Mouse (Mus musculus): Measurements from ENCODE around the gene Klk1b21. TPM values are rescaled to one million over a fixed set of nuclear protein-coding genes. Genes with fewer than 3 reads are reported as not detected.
"Not testable (repeated sequence)": the region's sequence is repeated elsewhere in the genome, so short reads cannot be mapped to it uniquely, and the experiment has no call there.

Klk1b21 gene
- total RNA-seq (2014; rRNA removed) = not detected in 2 replicates
- not detected in 2 replicates for polyA plus RNA-seq (2015; fragmentation: Nextera tagmentation; extraction: Ambion mirVana)

- H3K4me2 ChIP-seq (ENCODE audit: low read depth, low read length); H3K4me1 ChIP-seq (ENCODE audit: insufficient read depth, low read length); H3K27me3 ChIP-seq (ENCODE audit: insufficient read depth, low read length); H3K27ac ChIP-seq; H3K4me3 ChIP-seq (ENCODE audit: low read length); DNase-seq (ENCODE audit: low spot score); ATAC-seq; H3K9me3 ChIP-seq (ENCODE audit: low read length); H3K9ac ChIP-seq (replicated peaks; ENCODE audit: low read length); H3K36me3 ChIP-seq (ENCODE audit: insufficient read depth, low read length): not testable (repeated sequence)
- 73% methylated on average over 3 of the region's 3 CpGs for whole genome bisulfite sequencing
These were observed at the start of gene Klk1b21 for GRCm38 (mm10) chr7:44102028-44102427. TSS of gene Klk1b21 (plus strand) at chr7:44102328.

GRCm38 (mm10) chr7:44072117-44072516 is 30.0 kb upstream of the Klk1b21 start:
- no peak overlapping the region for H3K27ac ChIP-seq
- ATAC-seq (no peak), DNase-seq (ENCODE audit: low spot score) (no peak)
- no peak overlapping the region for H3K4me3 ChIP-seq (ENCODE audit: low read length)
- H3K4me1 ChIP-seq (ENCODE audit: insufficient read depth, low read length) = no peaks in the 10 kb centered on the region
- H3K9me3 ChIP-seq (ENCODE audit: low read length) = no peaks in the 10 kb centered on the region
- no peaks in the 10 kb centered on the region for H3K36me3 ChIP-seq (ENCODE audit: insufficient read depth, low read length)
- no peak overlapping the region for H3K9ac ChIP-seq (replicated peaks; ENCODE audit: low read length)
- no peak overlapping the region for H3K4me2 ChIP-seq (ENCODE audit: low read depth, low read length)
- TF ChIP-seq CTCF (IDR thresholded peaks at IDR 0.05; ENCODE audit: low read depth) = no peak
- no peaks in the 10 kb centered on the region for H3K27me3 ChIP-seq (ENCODE audit: insufficient read depth, low read length)
- WGBS = 80% methylated on average over 2 of the region's 2 CpGs

DNA sequence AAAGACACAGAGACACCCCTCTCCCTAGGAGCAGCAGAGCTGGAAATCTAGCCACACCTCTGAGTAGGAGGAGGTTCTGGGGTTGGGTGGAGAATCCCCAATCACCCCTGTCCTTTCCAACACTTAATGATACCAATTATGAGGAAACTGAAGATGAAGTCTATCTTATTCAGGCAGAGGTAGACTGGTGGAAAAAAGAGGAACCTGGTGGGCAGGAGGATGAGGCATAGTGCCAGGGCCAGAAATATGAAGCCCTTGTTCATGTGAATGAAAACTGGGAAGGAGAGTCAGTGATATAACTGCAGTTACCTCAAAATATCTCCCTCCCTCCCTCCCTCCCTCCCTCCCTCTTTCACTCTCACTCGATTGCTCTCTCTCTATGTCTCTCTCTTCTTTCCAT is 24.4 kb upstream of the Klk1b21 start:
- 60% methylated on average over 1 of the region's 1 CpGs for whole genome bisulfite sequencing

GRCm38 (mm10) chr7:44096111-44096510 is 6.0 kb upstream of the Klk1b21 start:
- Histone ChIP-seq H3K9ac (replicated peaks; ENCODE audit: low read length) (no peak overlapping the region), H3K36me3 (ENCODE audit: insufficient read depth, low read length) (no peaks in the 10 kb centered on the region), H3K4me1 (ENCODE audit: insufficient read depth, low read length) (no peaks in the 10 kb centered on the region), H3K27ac (no peak overlapping the region), H3K9me3 (ENCODE audit: low read length) (no peaks in the 10 kb centered on the region), H3K4me3 (ENCODE audit: low read length) (no peak overlapping the region), H3K4me2 (ENCODE audit: low read depth, low read length) (no peak overlapping the region), H3K27me3 (ENCODE audit: insufficient read depth, low read length) (no peaks in the 10 kb centered on the region)
- WGBS = 77% methylated on average over 1 of the region's 1 CpGs
- TF ChIP-seq CTCF (IDR thresholded peaks at IDR 0.05; ENCODE audit: low read depth) = no peak
- ATAC-seq (no peak), DNase-seq (ENCODE audit: low spot score) (no peak)

More for the DNA sequence above, 24.4 kb upstream of the Klk1b21 start:
- ATAC-seq = no peak
- no peak for TF ChIP-seq CTCF (IDR thresholded peaks at IDR 0.05; ENCODE audit: low read depth)
- no peaks in the 10 kb centered on the region for H3K9me3 ChIP-seq (ENCODE audit: low read length)
- no peaks in the 10 kb centered on the region for H3K27me3 ChIP-seq (ENCODE audit: insufficient read depth, low read length)
- no peak overlapping the region for H3K9ac ChIP-seq (replicated peaks; ENCODE audit: low read length)
- no peak overlapping the region for H3K27ac ChIP-seq
- no peak overlapping the region for H3K4me3 ChIP-seq (ENCODE audit: low read length)
- DNase-seq (ENCODE audit: low spot score) = no peak
- H3K4me1 ChIP-seq (ENCODE audit: insufficient read depth, low read length) = no peaks in the 10 kb centered on the region
- H3K36me3 ChIP-seq (ENCODE audit: insufficient read depth, low read length) = no peaks in the 10 kb centered on the region
- no peak overlapping the region for H3K4me2 ChIP-seq (ENCODE audit: low read depth, low read length)

DNA sequence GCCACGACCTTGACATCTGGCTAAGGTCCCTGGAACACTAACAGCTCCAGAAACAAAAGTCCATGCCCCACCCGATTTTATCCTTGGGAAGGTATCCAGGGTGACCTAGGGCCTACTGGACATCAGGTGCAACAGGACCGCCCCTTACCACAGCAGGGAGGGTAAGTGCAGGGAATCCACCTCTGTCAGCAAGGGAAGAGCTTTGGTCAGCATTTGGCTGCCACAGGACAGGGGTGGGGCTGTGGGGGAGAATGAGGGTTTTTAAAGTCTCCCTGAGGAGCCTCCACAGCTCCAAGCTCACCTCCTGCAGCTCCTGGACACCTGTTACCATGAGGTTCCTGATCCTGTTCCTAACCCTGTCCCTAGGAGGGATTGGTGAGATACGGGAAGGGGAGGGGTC is 10.2 kb downstream of the Klk1b21 start, which contains the start of gene Klk1b22:
Gene Klk1b22 (plus strand): TSS at position 301 of the 400 bp plus-strand sequence.
- H3K4me2 ChIP-seq (ENCODE audit: low read depth, low read length) = no peak within 1 kb of the TSS
- no peak within 1 kb of the TSS for H3K4me3 ChIP-seq (ENCODE audit: low read length)
- ATAC-seq (no peak), DNase-seq (ENCODE audit: low spot score) (no peak)
- no peaks in the 10 kb centered on the region for H3K27me3 ChIP-seq (ENCODE audit: insufficient read depth, low read length)
- WGBS = 75% methylated on average over 4 of the region's 4 CpGs
- no peak within 1 kb of the TSS for H3K9ac ChIP-seq (replicated peaks; ENCODE audit: low read length)
- TF ChIP-seq CTCF (IDR thresholded peaks at IDR 0.05; ENCODE audit: low read depth) = no peak
- no peaks in the 10 kb centered on the region for H3K36me3 ChIP-seq (ENCODE audit: insufficient read depth, low read length)
- no peak within 1 kb of the TSS for H3K27ac ChIP-seq
- no peaks in the 10 kb centered on the region for H3K4me1 ChIP-seq (ENCODE audit: insufficient read depth, low read length)
- H3K9me3 ChIP-seq (ENCODE audit: low read length) = no peaks in the 10 kb centered on the region

DNA sequence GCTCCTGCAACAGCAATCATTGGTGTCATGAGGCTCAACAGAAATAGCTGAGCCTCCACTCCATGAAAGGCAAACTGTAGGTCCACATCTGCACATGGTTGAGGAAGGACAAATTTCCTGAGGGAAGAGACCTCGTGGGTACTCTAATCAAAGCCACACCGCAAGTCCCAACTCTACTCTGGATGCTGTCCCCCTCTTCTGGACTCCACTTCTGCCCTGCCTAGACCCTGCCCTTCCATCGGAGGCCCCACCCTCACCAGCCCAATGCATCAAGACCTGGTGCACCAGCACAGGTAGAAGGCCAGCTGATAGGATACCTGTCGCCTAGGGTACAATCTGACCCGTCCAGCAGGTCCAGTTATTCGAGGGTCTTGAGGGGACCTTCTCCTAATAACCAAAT is 21.3 kb downstream of the Klk1b21 start:
- H3K4me2 ChIP-seq (ENCODE audit: low read depth, low read length) = no peak overlapping the region
- no peaks in the 10 kb centered on the region for H3K27me3 ChIP-seq (ENCODE audit: insufficient read depth, low read length)
- H3K4me3 ChIP-seq (ENCODE audit: low read length) = no peak overlapping the region
- ATAC-seq (no peak), DNase-seq (ENCODE audit: low spot score) (no peak)
- no peaks in the 10 kb centered on the region for H3K36me3 ChIP-seq (ENCODE audit: insufficient read depth, low read length)
- H3K27ac ChIP-seq = no peak overlapping the region
- WGBS = 89% methylated on average over 6 of the region's 6 CpGs
- no peak for TF ChIP-seq CTCF (IDR thresholded peaks at IDR 0.05; ENCODE audit: low read depth)
- no peaks in the 10 kb centered on the region for H3K4me1 ChIP-seq (ENCODE audit: insufficient read depth, low read length)
- H3K9ac ChIP-seq (replicated peaks; ENCODE audit: low read length) = no peak overlapping the region
- no peaks in the 10 kb centered on the region for H3K9me3 ChIP-seq (ENCODE audit: low read length)

GRCm38 (mm10) chr7:44136467-44136866 is 34.3 kb downstream of the Klk1b21 start, which contains the start of gene Klk1b16:
TSS of gene Klk1b16 (plus strand) at chr7:44136767.
- no peaks in the 10 kb centered on the region for H3K36me3 ChIP-seq (ENCODE audit: insufficient read depth, low read length)
- H3K27me3 ChIP-seq (ENCODE audit: insufficient read depth, low read length) = no peaks in the 10 kb centered on the region
- no peak within 1 kb of the TSS for H3K27ac ChIP-seq
- 94% methylated on average over 3 of the region's 3 CpGs for WGBS
- no peaks in the 10 kb centered on the region for H3K9me3 ChIP-seq (ENCODE audit: low read length)
- no peak within 1 kb of the TSS for H3K4me3 ChIP-seq (ENCODE audit: low read length)
- no peaks in the 10 kb centered on the region for H3K4me1 ChIP-seq (ENCODE audit: insufficient read depth, low read length)
- ATAC-seq (no peak), DNase-seq (ENCODE audit: low spot score) (no peak)
- no peak within 1 kb of the TSS for H3K9ac ChIP-seq (replicated peaks; ENCODE audit: low read length)
- H3K4me2 ChIP-seq (ENCODE audit: low read depth, low read length) = no peak within 1 kb of the TSS
- no peak for TF ChIP-seq CTCF (IDR thresholded peaks at IDR 0.05; ENCODE audit: low read depth)

Other genes starting within 250 kb of the Klk1b21 start
- gene Klk4, start 221.2 kb upstream of the Klk1b21 start, total RNA-seq (2014; rRNA removed) = 1.7 TPM in 2 replicates
- 2.7 and 3.1 TPM in 2 replicates for gene Klk4, start 221.2 kb upstream of the Klk1b21 start, polyA plus RNA-seq (2015; fragmentation: Nextera tagmentation; extraction: Ambion mirVana)
- gene Klk15, start 168.6 kb upstream of the Klk1b21 start, total RNA-seq (2014; rRNA removed) = not detected in 2 replicates
- gene Klk15, start 168.6 kb upstream of the Klk1b21 start, polyA plus RNA-seq (2015; fragmentation: Nextera tagmentation; extraction: Ambion mirVana) = not detected in 2 replicates
- not detected in 2 replicates for gene Klk1b8, start 151.7 kb upstream of the Klk1b21 start, total RNA-seq (2014; rRNA removed)
- gene Klk1b8, start 151.7 kb upstream of the Klk1b21 start, polyA plus RNA-seq (2015; fragmentation: Nextera tagmentation; extraction: Ambion mirVana) = 0.18 TPM in 1 of 2 replicates, not detected in the other
- gene Klk1b1, start 135.6 kb upstream of the Klk1b21 start, total RNA-seq (2014; rRNA removed) = not detected in 2 replicates
- gene Klk1b1, start 135.6 kb upstream of the Klk1b21 start, polyA plus RNA-seq (2015; fragmentation: Nextera tagmentation; extraction: Ambion mirVana) = not detected in 2 replicates
- not detected in 2 replicates for gene Klk1b9, start 126.3 kb upstream of the Klk1b21 start, total RNA-seq (2014; rRNA removed)
- gene Klk1b9, start 126.3 kb upstream of the Klk1b21 start, polyA plus RNA-seq (2015; fragmentation: Nextera tagmentation; extraction: Ambion mirVana) = not detected in 2 replicates
- not detected in 2 replicates for gene Klk1b11, start 106.5 kb upstream of the Klk1b21 start, total RNA-seq (2014; rRNA removed)
- not detected in 2 replicates for gene Klk1b11, start 106.5 kb upstream of the Klk1b21 start, polyA plus RNA-seq (2015; fragmentation: Nextera tagmentation; extraction: Ambion mirVana)
- gene Klk1b26, start 90.2 kb upstream of the Klk1b21 start, total RNA-seq (2014; rRNA removed) = 0.54 TPM in 1 of 2 replicates, not detected in the other
- gene Klk1b26, start 90.2 kb upstream of the Klk1b21 start, polyA plus RNA-seq (2015; fragmentation: Nextera tagmentation; extraction: Ambion mirVana) = not detected in 2 replicates
- not detected in 2 replicates for gene Klk1b27, start 50.0 kb upstream of the Klk1b21 start, total RNA-seq (2014; rRNA removed)
- 0.28 TPM in 1 of 2 replicates, not detected in the other for gene Klk1b27, start 50.0 kb upstream of the Klk1b21 start, polyA plus RNA-seq (2015; fragmentation: Nextera tagmentation; extraction: Ambion mirVana)
- not detected in 2 replicates for gene Klk1b22, start 10.3 kb downstream of the Klk1b21 start, total RNA-seq (2014; rRNA removed)
- not detected in 2 replicates for gene Klk1b22, start 10.3 kb downstream of the Klk1b21 start, polyA plus RNA-seq (2015; fragmentation: Nextera tagmentation; extraction: Ambion mirVana)
- gene Klk1b16, start 34.4 kb downstream of the Klk1b21 start, total RNA-seq (2014; rRNA removed) = not detected in 2 replicates
- gene Klk1b16, start 34.4 kb downstream of the Klk1b21 start, polyA plus RNA-seq (2015; fragmentation: Nextera tagmentation; extraction: Ambion mirVana) = not detected in 2 replicates
- gene Klk1b24, start 85.9 kb downstream of the Klk1b21 start, total RNA-seq (2014; rRNA removed) = not detected in 2 replicates
- not detected in 2 replicates for gene Klk1b24, start 85.9 kb downstream of the Klk1b21 start, polyA plus RNA-seq (2015; fragmentation: Nextera tagmentation; extraction: Ambion mirVana)
- not detected in 2 replicates for gene Klk1b3, start 95.9 kb downstream of the Klk1b21 start, total RNA-seq (2014; rRNA removed)
- gene Klk1b3, start 95.9 kb downstream of the Klk1b21 start, polyA plus RNA-seq (2015; fragmentation: Nextera tagmentation; extraction: Ambion mirVana) = not detected in 2 replicates
- not detected in 2 replicates for gene Klk1b4, start 105.1 kb downstream of the Klk1b21 start, total RNA-seq (2014; rRNA removed)
- gene Klk1b4, start 105.1 kb downstream of the Klk1b21 start, polyA plus RNA-seq (2015; fragmentation: Nextera tagmentation; extraction: Ambion mirVana) = not detected in 2 replicates
- gene Klk1b5, start 113.6 kb downstream of the Klk1b21 start, total RNA-seq (2014; rRNA removed) = not detected in 2 replicates
- gene Klk1b5, start 113.6 kb downstream of the Klk1b21 start, polyA plus RNA-seq (2015; fragmentation: Nextera tagmentation; extraction: Ambion mirVana) = not detected in 2 replicates
- gene Klk1, start 123.0 kb downstream of the Klk1b21 start, total RNA-seq (2014; rRNA removed) = not detected in 2 replicates
- gene Klk1, start 123.0 kb downstream of the Klk1b21 start, polyA plus RNA-seq (2015; fragmentation: Nextera tagmentation; extraction: Ambion mirVana) = not detected in 2 replicates
- not detected in 2 replicates for gene Gm36864, start 133.8 kb downstream of the Klk1b21 start, total RNA-seq (2014; rRNA removed)
- not detected in 2 replicates for gene Gm36864, start 133.8 kb downstream of the Klk1b21 start, polyA plus RNA-seq (2015; fragmentation: Nextera tagmentation; extraction: Ambion mirVana)
- gene 1700028J19Rik, start 144.4 kb downstream of the Klk1b21 start, total RNA-seq (2014; rRNA removed) = 1.2 TPM in 1 of 2 replicates, not detected in the other
- 1.6 TPM in 2 replicates for gene 1700028J19Rik, start 144.4 kb downstream of the Klk1b21 start, polyA plus RNA-seq (2015; fragmentation: Nextera tagmentation; extraction: Ambion mirVana)
- gene 2410002F23Rik, start 144.4 kb downstream of the Klk1b21 start, total RNA-seq (2014; rRNA removed) = 340 and 409 TPM in 2 replicates
- 239 TPM in 2 replicates for gene 2410002F23Rik, start 144.4 kb downstream of the Klk1b21 start, polyA plus RNA-seq (2015; fragmentation: Nextera tagmentation; extraction: Ambion mirVana)
- gene Acp4, start 155.1 kb downstream of the Klk1b21 start, total RNA-seq (2014; rRNA removed) = not detected in 2 replicates
- 0.13 TPM in 1 of 2 replicates, not detected in the other for gene Acp4, start 155.1 kb downstream of the Klk1b21 start, polyA plus RNA-seq (2015; fragmentation: Nextera tagmentation; extraction: Ambion mirVana)
- not detected in 2 replicates for gene Gm15517, start 159.1 kb downstream of the Klk1b21 start, total RNA-seq (2014; rRNA removed)
- gene Gm15517, start 159.1 kb downstream of the Klk1b21 start, polyA plus RNA-seq (2015; fragmentation: Nextera tagmentation; extraction: Ambion mirVana) = not detected in 2 replicates
- 3.3 and 5.9 TPM in 2 replicates for gene Clec11a, start 204.6 kb downstream of the Klk1b21 start, total RNA-seq (2014; rRNA removed)
- 4.4 and 4.5 TPM in 2 replicates for gene Clec11a, start 204.6 kb downstream of the Klk1b21 start, polyA plus RNA-seq (2015; fragmentation: Nextera tagmentation; extraction: Ambion mirVana)
- 39.0 and 41.8 TPM in 2 replicates for gene Shank1, start 207.9 kb downstream of the Klk1b21 start, total RNA-seq (2014; rRNA removed)
- 36.3 and 36.6 TPM in 2 replicates for gene Shank1, start 207.9 kb downstream of the Klk1b21 start, polyA plus RNA-seq (2015; fragmentation: Nextera tagmentation; extraction: Ambion mirVana)

All from hindbrain, postnatal 0 days (tissue).